Mouse (Mus musculus): ENCODE measurements around the gene Ccdc62. TPM values are rescaled to one million over a fixed set of nuclear protein-coding genes. Genes with fewer than 3 reads are reported as not detected.
A peak's percentile ranks its signal among the peaks of the same experiment; 100 is the strongest.

The Ccdc62 gene
- polyA plus RNA-seq, 1 experiment from 2014 or later = 3.4 TPM

GRCm38 (mm10) chr5:123970576-123970975 is 40.1 kb downstream of the Ccdc62 start:
- Histone ChIP-seq H3K36me3 (no peaks in the 10 kb centered on the region), H3K4me3 (no peak overlapping the region), H3K27ac (no peak overlapping the region), H3K27me3 (replicated peaks) (peaks cover 42% of the 10 kb centered on the region), H3K9ac (no peak overlapping the region), H3K4me2 (no peak overlapping the region), H3K4me1 (peaks cover 24% of the 10 kb centered on the region), H3K9me3 (replicated peaks) (no peaks in the 10 kb centered on the region)
- ATAC-seq = no peak
- WGBS (ENCODE audit: insufficient replicate concordance) = 76% methylated on average over 4 of the region's 4 CpGs

DNA sequence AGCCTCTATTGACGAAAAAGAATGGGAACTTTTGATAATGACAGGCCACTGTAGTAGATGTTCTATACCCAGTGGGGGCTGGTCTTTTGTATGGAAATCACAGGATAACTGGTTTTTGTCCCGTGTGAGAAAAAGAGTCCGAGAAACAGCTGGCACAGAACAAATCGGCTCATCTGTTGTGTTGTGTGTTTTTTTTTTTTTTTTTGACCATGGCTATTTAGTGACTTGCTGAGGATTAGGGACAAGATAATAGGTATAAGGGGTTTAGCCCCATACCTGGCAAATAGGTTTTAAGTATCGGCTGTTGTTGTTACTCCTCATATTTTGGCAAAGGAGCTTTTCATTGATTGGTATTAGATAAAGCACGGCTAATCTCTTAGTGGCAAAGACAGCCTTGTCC is 42.0 kb downstream of the Ccdc62 start:
- H3K9ac ChIP-seq = no peak overlapping the region
- no peaks in the 10 kb centered on the region for H3K9me3 ChIP-seq (replicated peaks)
- H3K36me3 ChIP-seq = no peaks in the 10 kb centered on the region
- WGBS (ENCODE audit: insufficient replicate concordance) = 66% methylated on average over 6 of the region's 6 CpGs
- no peak overlapping the region for H3K4me2 ChIP-seq
- no peak for ATAC-seq
- H3K4me1 ChIP-seq = peaks cover 32% of the 10 kb centered on the region
- H3K4me3 ChIP-seq = no peak overlapping the region
- no peak overlapping the region for H3K27ac ChIP-seq
- H3K27me3 ChIP-seq (replicated peaks) = peaks cover 56% of the 10 kb centered on the region

GRCm38 (mm10) chr5:123973299-123974178 is 43.1 kb downstream of the Ccdc62 start, which contains the start of gene Hip1r:
Hip1r (plus strand) TSS chr5:123973628.
- H3K27me3 ChIP-seq (replicated peaks) = peaks cover 56% of the 10 kb centered on the region
- 2% methylated on average over 105 of the region's 106 CpGs for WGBS (ENCODE audit: insufficient replicate concordance)
- ATAC-seq = peak; percentile 86
- peak within 1 kb of the TSS; percentile 76 for H3K4me3 ChIP-seq
- H3K9ac ChIP-seq = peak within 1 kb of the TSS; percentile 77
- no peaks in the 10 kb centered on the region for H3K36me3 ChIP-seq
- H3K9me3 ChIP-seq (replicated peaks) = no peaks in the 10 kb centered on the region
- peak within 1 kb of the TSS; percentile 86 for H3K4me2 ChIP-seq
- H3K27ac ChIP-seq = peak within 1 kb of the TSS; percentile 78
- peaks cover 42% of the 10 kb centered on the region for H3K4me1 ChIP-seq

DNA sequence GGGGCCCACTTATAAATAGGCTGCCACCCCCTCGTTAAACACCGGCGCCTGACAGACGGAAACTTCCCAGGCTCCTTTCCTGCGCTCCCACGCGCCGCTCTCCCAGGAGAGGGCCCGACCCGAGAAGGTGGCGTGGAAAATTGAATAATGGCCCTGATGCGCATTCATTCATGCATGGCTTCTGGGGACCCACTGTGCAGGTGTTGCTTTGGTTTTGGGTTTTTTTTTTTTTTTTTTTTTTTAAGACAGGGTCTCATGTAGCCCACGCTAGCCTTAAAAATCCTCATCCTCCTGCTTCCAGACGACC is 43.7 kb downstream of the Ccdc62 start:
- WGBS (ENCODE audit: insufficient replicate concordance) = 1% methylated on average over 14 of the region's 14 CpGs
- H3K4me3 ChIP-seq = peak overlapping the region; percentile 76
- H3K9me3 ChIP-seq (replicated peaks) = no peaks in the 10 kb centered on the region
- peak overlapping the region; percentile 78 for H3K27ac ChIP-seq
- peaks cover 56% of the 10 kb centered on the region for H3K27me3 ChIP-seq (replicated peaks)
- no peak for ATAC-seq
- H3K9ac ChIP-seq = peak overlapping the region; percentile 77
- H3K4me2 ChIP-seq = peak overlapping the region; percentile 86
- peaks cover 44% of the 10 kb centered on the region for H3K4me1 ChIP-seq
- H3K36me3 ChIP-seq = no peaks in the 10 kb centered on the region

DNA sequence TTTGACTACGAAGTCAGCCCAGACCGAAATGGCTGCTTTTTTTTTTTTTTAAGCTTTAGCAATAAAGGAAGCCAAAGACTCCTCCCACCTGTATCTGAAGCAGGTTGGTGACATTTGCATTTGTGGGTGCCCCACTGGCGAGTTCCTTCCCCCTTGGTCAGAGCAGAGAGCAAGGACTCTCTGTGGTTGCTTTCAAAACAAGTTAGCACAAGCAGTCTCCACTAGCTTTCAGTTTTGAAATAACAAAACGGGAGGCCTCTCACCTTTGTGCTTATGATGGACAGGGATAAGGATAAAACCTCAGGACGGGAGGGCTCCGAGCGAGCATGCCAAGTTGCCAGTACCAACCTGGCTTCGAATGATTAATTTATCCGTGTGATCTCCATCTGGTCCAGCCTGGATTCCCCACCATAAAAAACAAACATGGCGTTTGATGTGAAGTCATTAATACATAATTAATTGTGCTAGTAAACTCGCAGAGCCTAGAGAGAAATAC is 44.2 kb downstream of the Ccdc62 start:
- H3K4me2 ChIP-seq = peak overlapping the region; percentile 86
- no peaks in the 10 kb centered on the region for H3K36me3 ChIP-seq
- peaks cover 48% of the 10 kb centered on the region for H3K4me1 ChIP-seq
- peak overlapping the region; percentile 77 for H3K9ac ChIP-seq
- H3K4me3 ChIP-seq = peak overlapping the region; percentile 76
- H3K27ac ChIP-seq = no peak overlapping the region
- H3K9me3 ChIP-seq (replicated peaks) = no peaks in the 10 kb centered on the region
- WGBS (ENCODE audit: insufficient replicate concordance) = 38% methylated on average over 11 of the region's 11 CpGs
- ATAC-seq = no peak
- peaks cover 56% of the 10 kb centered on the region for H3K27me3 ChIP-seq (replicated peaks)

GRCm38 (mm10) chr5:123975668-123976180 is 45.2 kb downstream of the Ccdc62 start:
- peak overlapping the region; percentile 22 for H3K27ac ChIP-seq
- peaks cover 54% of the 10 kb centered on the region for H3K4me1 ChIP-seq
- no peak for ATAC-seq
- peak overlapping the region; percentile 76 for H3K4me3 ChIP-seq
- H3K36me3 ChIP-seq = no peaks in the 10 kb centered on the region
- peaks cover 52% of the 10 kb centered on the region for H3K27me3 ChIP-seq (replicated peaks)
- H3K4me2 ChIP-seq = peak overlapping the region; percentile 86
- WGBS (ENCODE audit: insufficient replicate concordance) = 51% methylated on average over 6 of the region's 6 CpGs
- H3K9me3 ChIP-seq (replicated peaks) = no peaks in the 10 kb centered on the region
- peak overlapping the region; percentile 14; the same call in 1 of the 2 replicates for H3K9ac ChIP-seq

GRCm38 (mm10) chr5:123977231-123977630 is 46.8 kb downstream of the Ccdc62 start:
- no peaks in the 10 kb centered on the region for H3K9me3 ChIP-seq (replicated peaks)
- H3K4me2 ChIP-seq = peak overlapping the region; percentile 86
- H3K9ac ChIP-seq = no peak overlapping the region
- H3K36me3 ChIP-seq = no peaks in the 10 kb centered on the region
- H3K27ac ChIP-seq = no peak overlapping the region
- WGBS (ENCODE audit: insufficient replicate concordance) = 53% methylated on average over 3 of the region's 3 CpGs
- ATAC-seq = no peak
- H3K4me3 ChIP-seq = no peak overlapping the region
- H3K4me1 ChIP-seq = peaks cover 58% of the 10 kb centered on the region
- H3K27me3 ChIP-seq (replicated peaks) = peaks cover 46% of the 10 kb centered on the region

DNA sequence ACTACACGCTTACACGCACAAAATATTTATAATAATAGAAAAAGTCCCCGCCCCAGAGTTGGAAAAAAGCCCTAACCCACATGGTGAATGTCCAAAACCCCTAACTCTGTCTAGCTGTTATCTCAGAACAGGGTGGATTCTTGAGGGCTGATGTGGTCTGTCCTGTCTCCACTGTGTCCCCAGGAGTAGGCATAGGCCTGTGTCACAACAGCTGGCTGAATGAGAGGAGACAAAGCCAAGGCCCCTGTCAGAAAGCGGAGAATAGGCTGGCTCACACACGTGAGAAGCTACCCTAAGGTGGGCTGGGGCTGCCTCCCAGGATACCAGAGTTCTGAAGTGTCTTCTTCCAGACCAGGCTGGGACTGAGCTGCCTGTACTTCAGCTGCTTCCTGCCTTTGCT is 47.7 kb downstream of the Ccdc62 start:
- Histone ChIP-seq H3K4me3 (no peak overlapping the region), H3K4me2 (peak overlapping the region; percentile 27; the same call in 1 of the 2 replicates), H3K4me1 (peaks cover 65% of the 10 kb centered on the region), H3K27ac (peak overlapping the region; percentile 12; the same call in 1 of the 2 replicates), H3K27me3 (replicated peaks) (peaks cover 37% of the 10 kb centered on the region), H3K36me3 (no peaks in the 10 kb centered on the region), H3K9me3 (replicated peaks) (no peaks in the 10 kb centered on the region), H3K9ac (no peak overlapping the region)
- WGBS (ENCODE audit: insufficient replicate concordance) = 65% methylated on average over 5 of the region's 5 CpGs
- ATAC-seq = no peak

DNA sequence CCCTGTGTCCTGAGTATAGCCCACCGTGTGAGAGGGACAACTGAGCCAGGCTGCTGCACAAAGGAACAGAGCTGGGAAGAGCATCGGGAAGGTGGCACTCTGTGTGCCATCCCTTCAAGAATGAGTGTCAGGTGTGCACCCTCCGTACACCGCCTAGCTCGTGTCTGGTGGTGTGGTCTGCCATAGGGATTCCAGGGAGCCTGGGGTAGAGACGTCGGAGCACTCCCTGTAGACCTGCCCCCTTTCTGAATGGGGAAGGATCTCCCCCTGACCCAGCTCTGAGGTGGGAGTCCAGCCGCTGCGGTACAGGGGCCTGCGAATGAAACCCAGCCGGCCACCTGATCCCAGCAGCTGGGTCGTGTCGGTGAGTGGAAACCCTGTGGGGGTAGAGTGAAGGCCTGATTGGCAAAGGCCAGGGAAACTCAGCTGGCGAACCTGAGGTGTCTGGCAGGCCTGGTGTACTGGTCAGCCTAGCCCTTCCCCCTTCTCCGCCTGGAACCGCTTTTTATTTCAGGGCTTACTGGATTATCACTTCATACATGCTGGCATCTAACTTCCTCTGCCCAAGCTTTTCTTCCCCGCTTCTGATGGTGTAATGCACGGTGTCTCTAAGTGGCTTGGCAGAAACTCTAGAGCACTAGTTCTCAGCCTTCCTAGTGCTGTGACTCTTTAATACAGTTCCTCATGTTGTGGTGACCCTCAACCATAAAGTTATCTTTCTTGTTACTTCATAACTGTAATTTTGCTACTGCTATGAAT is 48.9 kb downstream of the Ccdc62 start:
- Histone ChIP-seq H3K9me3 (replicated peaks) (no peaks in the 10 kb centered on the region), H3K9ac (no peak overlapping the region), H3K27ac (no peak overlapping the region), H3K36me3 (no peaks in the 10 kb centered on the region), H3K4me1 (peaks cover 55% of the 10 kb centered on the region), H3K27me3 (replicated peaks) (peaks cover 25% of the 10 kb centered on the region), H3K4me3 (no peak overlapping the region), H3K4me2 (no peak overlapping the region)
- no peak for ATAC-seq
- WGBS (ENCODE audit: insufficient replicate concordance) = 72% methylated on average over 18 of the region's 18 CpGs

- Histone ChIP-seq H3K36me3 (no peaks in the 10 kb centered on the region), H3K9ac (no peak overlapping the region), H3K27me3 (replicated peaks) (peaks cover 19% of the 10 kb centered on the region), H3K4me3 (no peak overlapping the region), H3K4me1 (peaks cover 49% of the 10 kb centered on the region), H3K9me3 (replicated peaks) (no peaks in the 10 kb centered on the region), H3K27ac (no peak overlapping the region), H3K4me2 (no peak overlapping the region)
- no peak for ATAC-seq
- WGBS (ENCODE audit: insufficient replicate concordance) = 61% methylated on average over 4 of the region's 4 CpGs
Measured at GRCm38 (mm10) chr5:123979980-123980369, 49.5 kb downstream of the Ccdc62 start.

- H3K27ac ChIP-seq = no peak overlapping the region
- H3K27me3 ChIP-seq (replicated peaks) = peaks cover 12% of the 10 kb centered on the region
- 65% methylated on average over 9 of the region's 9 CpGs for WGBS (ENCODE audit: insufficient replicate concordance)
- no peaks in the 10 kb centered on the region for H3K36me3 ChIP-seq
- no peak for ATAC-seq
- H3K9me3 ChIP-seq (replicated peaks) = no peaks in the 10 kb centered on the region
- H3K4me1 ChIP-seq = peaks cover 44% of the 10 kb centered on the region
- H3K9ac ChIP-seq = no peak overlapping the region
- no peak overlapping the region for H3K4me2 ChIP-seq
- no peak overlapping the region for H3K4me3 ChIP-seq
Measured at GRCm38 (mm10) chr5:123980521-123981249, 50.2 kb downstream of the Ccdc62 start.

Measured in liver, embryonic 12.5 days (tissue).